Mouse (Mus musculus) forebrain, embryonic 10.5 days (tissue): ENCODE data around the gene Dcaf8. TPM values are rescaled to one million over a fixed set of nuclear protein-coding genes. Genes with fewer than 3 reads are reported as not detected.

Experiments
- DNase-seq: peaks from one replicate; pipeline ENCODE4 v3.0.0-alpha.2; 2017; ENCODE audit warnings: low spot score; ENCODE audit errors: extremely low spot score
- H3K27ac ChIP-seq: fragments of 300-500 bp; sonication (generic); 2 replicates; pipeline ENCODE4 v1.5.1; 2016; ENCODE audit warnings: mild to moderate bottlenecking
- H3K27me3 ChIP-seq: fragments of 300-500 bp; sonication (generic); 2 replicates; pipeline ENCODE4 v1.6.1; 2016; ENCODE audit warnings: mild to moderate bottlenecking; ENCODE audit not compliant: poor library complexity, severe bottlenecking
- H3K36me3 ChIP-seq: fragments of 300-500 bp; sonication (generic); replicated peaks from 2 replicates; pipeline ENCODE4 v1.6.1; 2016; ENCODE audit warnings: mild to moderate bottlenecking, moderate library complexity
- H3K4me1 ChIP-seq: fragments of 300-500 bp; sonication (generic); 2 replicates; pipeline ENCODE4 v1.6.1; 2016
- H3K4me3 ChIP-seq: fragments of 300-500 bp; sonication (generic); 2 replicates; pipeline ENCODE4 v1.5.1; 2016; ENCODE audit warnings: mild to moderate bottlenecking, moderate library complexity
- H3K9me3 ChIP-seq: fragments of 300-500 bp; sonication (generic); 2 replicates; pipeline ENCODE4 v1.6.1; 2016; ENCODE audit warnings: mild to moderate bottlenecking, moderate library complexity
- WGBS: fragments of 180-500 bp; shearing (Covaris S2); methylation state at CpG from one replicate; pipeline ENCODE4 v1.1.7; 2016; 5-methylcytosine and 5-hydroxymethylcytosine counted together
- polyA plus RNA-seq: library from polyadenylated mRNA; unstranded; fragments of >200 nt; fragmentation: Nextera tagmentation; extraction: Ambion mirVana; gene quantifications from 2 replicates; pipeline ENCODE4 v1.2.1, GENCODE M21; 2016

Dcaf8 gene
- polyA plus RNA-seq, 1 experiment from 2014 or later: 138 TPM

- WGBS: 96% methylated on average over 15 of the region's 15 CpGs
- Histone ChIP-seq H3K27ac (no peak overlapping the region), H3K27me3 (no peaks in the 10 kb centered on the region), H3K4me1 (peaks cover 14% of the 10 kb centered on the region), H3K9me3 (no peaks in the 10 kb centered on the region), H3K36me3 (peaks cover 56% of the 10 kb centered on the region), H3K4me3 (no peak overlapping the region)
- no peak for DNase-seq
Observed at GRCm38 (mm10) chr1:172128563-172128962, 19.3 kb upstream of the Dcaf8 start.

GRCm38 (mm10) chr1:172129108-172129507, 18.8 kb upstream of the Dcaf8 start:
- WGBS: 72% methylated on average over 2 of the region's 2 CpGs
- peaks cover 14% of the 10 kb centered on the region for H3K4me1 ChIP-seq
- H3K4me3 ChIP-seq: no peak overlapping the region
- no peak overlapping the region for H3K27ac ChIP-seq
- DNase-seq: no peak
- H3K36me3 ChIP-seq: peaks cover 58% of the 10 kb centered on the region
- H3K27me3 ChIP-seq: no peaks in the 10 kb centered on the region
- no peaks in the 10 kb centered on the region for H3K9me3 ChIP-seq

GRCm38 (mm10) chr1:172129780-172130179, 18.1 kb upstream of the Dcaf8 start:
- Histone ChIP-seq H3K27ac (no peak overlapping the region), H3K4me3 (no peak overlapping the region), H3K36me3 (peaks cover 65% of the 10 kb centered on the region), H3K4me1 (peaks cover 14% of the 10 kb centered on the region), H3K27me3 (no peaks in the 10 kb centered on the region), H3K9me3 (no peaks in the 10 kb centered on the region)
- WGBS: 92% methylated on average over 5 of the region's 5 CpGs
- DNase-seq: no peak

- 91% methylated on average over 7 of the region's 7 CpGs for WGBS
- Histone ChIP-seq H3K27ac (no peak overlapping the region), H3K36me3 (peaks cover 85% of the 10 kb centered on the region), H3K9me3 (no peaks in the 10 kb centered on the region), H3K4me3 (no peak overlapping the region), H3K4me1 (peaks cover 6% of the 10 kb centered on the region), H3K27me3 (no peaks in the 10 kb centered on the region)
- DNase-seq: no peak
Observed at GRCm38 (mm10) chr1:172132319-172132718, 15.6 kb upstream of the Dcaf8 start.

- WGBS: 89% methylated on average over 7 of the region's 7 CpGs
- peaks cover 82% of the 10 kb centered on the region for H3K36me3 ChIP-seq
Observed at GRCm38 (mm10) chr1:172133535-172133934, 14.3 kb upstream of the Dcaf8 start.

GRCm38 (mm10) chr1:172134072-172134471, 13.8 kb upstream of the Dcaf8 start:
- Histone ChIP-seq H3K27ac (no peak overlapping the region), H3K4me3 (no peak overlapping the region), H3K4me1 (no peaks in the 10 kb centered on the region), H3K9me3 (no peaks in the 10 kb centered on the region), H3K36me3 (peaks cover 76% of the 10 kb centered on the region), H3K27me3 (no peaks in the 10 kb centered on the region)
- no peak for DNase-seq
- 93% methylated on average over 4 of the region's 4 CpGs for WGBS

More at GRCm38 (mm10) chr1:172133535-172133934, 14.3 kb upstream of the Dcaf8 start:
- Histone ChIP-seq H3K9me3 (no peaks in the 10 kb centered on the region), H3K27me3 (no peaks in the 10 kb centered on the region), H3K27ac (no peak overlapping the region), H3K4me1 (no peaks in the 10 kb centered on the region), H3K4me3 (no peak overlapping the region)
- DNase-seq: no peak

- Histone ChIP-seq H3K27me3 (no peaks in the 10 kb centered on the region), H3K36me3 (peaks cover 16% of the 10 kb centered on the region), H3K27ac (no peak overlapping the region), H3K9me3 (no peaks in the 10 kb centered on the region), H3K4me1 (no peaks in the 10 kb centered on the region), H3K4me3 (no peak overlapping the region)
- WGBS: 93% methylated on average over 2 of the region's 2 CpGs
- DNase-seq: no peak
Observed at GRCm38 (mm10) chr1:172140160-172140559, 7.7 kb upstream of the Dcaf8 start.

- Histone ChIP-seq H3K4me3 (no peak overlapping the region), H3K4me1 (no peaks in the 10 kb centered on the region), H3K9me3 (no peaks in the 10 kb centered on the region), H3K27me3 (no peaks in the 10 kb centered on the region), H3K27ac (no peak overlapping the region), H3K36me3 (peaks cover 10% of the 10 kb centered on the region)
- no peak for DNase-seq
- 97% methylated on average over 1 of the region's 1 CpGs for WGBS
Observed at GRCm38 (mm10) chr1:172140825-172141224, 7.1 kb upstream of the Dcaf8 start.

- no peak for DNase-seq
- no peak overlapping the region for H3K4me3 ChIP-seq
- WGBS: 80% methylated on average over 3 of the region's 3 CpGs
- H3K36me3 ChIP-seq: peaks cover 3% of the 10 kb centered on the region
- H3K27ac ChIP-seq: no peak overlapping the region
- no peaks in the 10 kb centered on the region for H3K27me3 ChIP-seq
- H3K4me1 ChIP-seq: no peaks in the 10 kb centered on the region
- no peaks in the 10 kb centered on the region for H3K9me3 ChIP-seq
Observed at GRCm38 (mm10) chr1:172141529-172141928, 6.4 kb upstream of the Dcaf8 start.

- DNase-seq: no peak
- 34% methylated on average over 1 of the region's 1 CpGs for WGBS
- no peaks in the 10 kb centered on the region for H3K27me3 ChIP-seq
- no peaks in the 10 kb centered on the region for H3K9me3 ChIP-seq
- H3K4me1 ChIP-seq: peaks cover 8% of the 10 kb centered on the region
- no peak overlapping the region for H3K27ac ChIP-seq
- H3K4me3 ChIP-seq: no peak overlapping the region
- no peaks in the 10 kb centered on the region for H3K36me3 ChIP-seq
Observed at GRCm38 (mm10) chr1:172143570-172143969, 4.3 kb upstream of the Dcaf8 start.

GRCm38 (mm10) chr1:172148279-172148954, 533 bp downstream of the Dcaf8 start:
- H3K4me3 ChIP-seq: peak overlapping the region; percentile 95
- peaks cover 22% of the 10 kb centered on the region for H3K4me1 ChIP-seq
- H3K36me3 ChIP-seq: peaks cover 37% of the 10 kb centered on the region
- WGBS: under 1% methylated on average over 40 of the region's 40 CpGs
- peak overlapping the region; percentile 99 for H3K27ac ChIP-seq
- H3K9me3 ChIP-seq: no peaks in the 10 kb centered on the region
- DNase-seq: peak; percentile 62
- no peaks in the 10 kb centered on the region for H3K27me3 ChIP-seq

- peaks cover 22% of the 10 kb centered on the region for H3K4me1 ChIP-seq
- no peaks in the 10 kb centered on the region for H3K9me3 ChIP-seq
- H3K27me3 ChIP-seq: no peaks in the 10 kb centered on the region
- no peak for DNase-seq
- peak overlapping the region; percentile 95 for H3K4me3 ChIP-seq
- peaks cover 45% of the 10 kb centered on the region for H3K36me3 ChIP-seq
- H3K27ac ChIP-seq: peak overlapping the region; percentile 99
- 26% methylated on average over 19 of the region's 19 CpGs for WGBS
Observed at GRCm38 (mm10) chr1:172148955-172149815, 1.3 kb downstream of the Dcaf8 start.

GRCm38 (mm10) chr1:172154536-172154935, 6.7 kb downstream of the Dcaf8 start:
- Histone ChIP-seq H3K9me3 (no peaks in the 10 kb centered on the region), H3K27me3 (no peaks in the 10 kb centered on the region), H3K4me1 (peaks cover 9% of the 10 kb centered on the region), H3K4me3 (no peak overlapping the region), H3K36me3 (peaks cover 79% of the 10 kb centered on the region), H3K27ac (no peak overlapping the region)
- 95% methylated on average over 3 of the region's 3 CpGs for WGBS
- no peak for DNase-seq
